Mouse (Mus musculus) embryo, embryonic 11 days (tissue): ENCODE data around the gene Sox5.

Experiments
- DNase-seq: peaks from one replicate; pipeline ENCODE4 v3.0.0-alpha.2; 2015

The Sox5 gene

GRCm38 (mm10) chr6:144772175-144772918 is 9.4 kb downstream of the Sox5 start:
- no peak for DNase-seq

- DNase-seq = no peak
These were observed 12.7 kb downstream of the Sox5 start for GRCm38 (mm10) chr6:144769060-144769459.

- no peak for DNase-seq
These were observed 19.9 kb downstream of the Sox5 start for GRCm38 (mm10) chr6:144761902-144762301.

- DNase-seq = peak; percentile 67
These were observed 22.6 kb downstream of the Sox5 start for GRCm38 (mm10) chr6:144759193-144759592.

- peak; percentile 49 for DNase-seq
These were observed 24.4 kb downstream of the Sox5 start for GRCm38 (mm10) chr6:144757414-144757813.

- DNase-seq = no peak
These were observed 25.3 kb downstream of the Sox5 start for GRCm38 (mm10) chr6:144756444-144756843.

- DNase-seq = no peak
These were observed 26.5 kb downstream of the Sox5 start for GRCm38 (mm10) chr6:144755304-144755703.

- DNase-seq = no peak
These were observed 27.4 kb downstream of the Sox5 start for GRCm38 (mm10) chr6:144754366-144754765.

- DNase-seq = peak; percentile 84
These were observed 27.8 kb downstream of the Sox5 start for GRCm38 (mm10) chr6:144753963-144754296.

GRCm38 (mm10) chr6:144753225-144753962 is 28.4 kb downstream of the Sox5 start:
- no peak for DNase-seq

- no peak for DNase-seq
These were observed 30.2 kb downstream of the Sox5 start for GRCm38 (mm10) chr6:144751581-144751980.

GRCm38 (mm10) chr6:144750197-144750596 is 31.6 kb downstream of the Sox5 start:
- DNase-seq = no peak

- no peak for DNase-seq
These were observed 35.3 kb downstream of the Sox5 start for GRCm38 (mm10) chr6:144746436-144746835.

GRCm38 (mm10) chr6:144742559-144742958 is 39.2 kb downstream of the Sox5 start:
- DNase-seq = no peak

GRCm38 (mm10) chr6:144741080-144741655 is 40.6 kb downstream of the Sox5 start:
- no peak for DNase-seq

GRCm38 (mm10) chr6:144740343-144740742 is 41.4 kb downstream of the Sox5 start:
- DNase-seq = no peak

GRCm38 (mm10) chr6:144739753-144740152 is 42.0 kb downstream of the Sox5 start:
- DNase-seq = no peak

- no peak for DNase-seq
These were observed 44.0 kb downstream of the Sox5 start for GRCm38 (mm10) chr6:144737786-144738185.

GRCm38 (mm10) chr6:144731251-144731970 is 50.4 kb downstream of the Sox5 start:
- no peak for DNase-seq

- DNase-seq = peak; percentile 53
These were observed 58.1 kb downstream of the Sox5 start for GRCm38 (mm10) chr6:144723530-144724144.

- no peak for DNase-seq
These were observed 58.8 kb downstream of the Sox5 start for GRCm38 (mm10) chr6:144723024-144723423.

GRCm38 (mm10) chr6:144720846-144721245 is 60.9 kb downstream of the Sox5 start:
- DNase-seq = no peak

- no peak for DNase-seq
These were observed 65.4 kb downstream of the Sox5 start for GRCm38 (mm10) chr6:144716376-144716775.
